Mouse (Mus musculus) Muller cell, postnatal 12 days (primary cell): ENCODE results near the gene Slc25a43.

ENCODE experiments used
- DNase-seq: peaks from one replicate; pipeline ENCODE4 v3.0.0-alpha.2; 2015; ENCODE audit errors: inconsistent ontology term

The Slc25a43 gene

DNA sequence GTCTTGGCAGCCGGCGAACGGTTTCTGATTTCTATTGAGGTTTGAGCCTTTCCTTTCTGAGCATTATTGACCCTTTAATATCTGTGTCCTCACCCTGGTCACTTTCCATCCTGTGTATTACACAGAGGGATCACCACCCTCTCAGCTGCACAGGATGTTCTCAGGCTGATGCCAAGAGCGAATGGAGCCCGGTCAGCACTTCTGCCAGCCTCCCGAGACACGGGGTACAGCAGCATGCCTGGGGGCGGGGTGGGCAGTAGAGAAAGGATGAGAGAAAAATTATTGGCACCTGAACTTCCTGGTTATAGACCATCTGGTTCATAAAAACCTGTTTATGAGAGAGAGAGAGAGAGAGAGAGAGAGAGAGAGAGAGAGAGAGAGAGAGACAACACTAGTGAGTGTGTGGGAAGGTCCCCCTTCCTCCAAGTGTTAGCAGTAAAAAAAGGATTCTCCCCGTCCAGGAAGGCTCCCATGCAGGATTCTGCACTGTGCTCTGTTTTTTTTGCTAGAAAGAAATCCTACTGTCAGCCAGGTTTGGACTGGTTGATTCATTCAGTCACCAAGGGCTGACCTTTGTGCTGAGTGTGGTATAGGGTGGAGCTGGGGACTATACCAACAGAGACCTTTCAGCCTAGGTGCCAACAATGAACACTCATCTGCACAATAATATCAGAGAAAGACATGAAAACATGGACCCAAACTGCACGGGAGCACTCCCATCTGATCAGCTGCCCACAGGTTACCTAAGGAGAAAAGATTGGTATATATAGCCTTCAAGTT lies 80.7 kb downstream of the Slc25a43 start:
- no peak for DNase-seq

DNA sequence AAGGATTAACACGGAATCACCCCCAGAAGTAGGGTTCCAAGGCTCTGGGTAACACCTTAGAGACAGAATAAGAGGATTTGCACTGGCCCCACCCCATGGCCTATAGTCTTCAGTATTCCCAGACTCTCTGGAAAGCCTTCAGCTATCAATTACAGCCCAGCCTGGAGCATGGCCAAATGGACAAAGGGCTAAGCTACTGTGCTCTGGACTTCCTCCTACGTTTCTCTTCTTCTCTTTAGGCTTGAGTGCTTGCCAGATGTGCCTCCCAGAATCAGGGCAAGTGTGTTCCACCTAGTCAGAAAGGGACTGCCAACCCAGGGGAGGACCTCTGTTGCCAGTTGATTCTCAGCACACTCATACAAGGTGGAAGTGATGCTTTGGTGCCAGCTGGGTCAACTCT lies 81.6 kb downstream of the Slc25a43 start:
- no peak for DNase-seq
